Mouse (Mus musculus): Measurements from ENCODE around the gene Kif1b. TPM values are rescaled to one million over a fixed set of nuclear protein-coding genes. Genes with fewer than 3 reads are reported as not detected.

The Kif1b gene
- total and polyA plus RNA-seq, 3 experiments, result 8.8 to 20.2 (median 16.3) TPM

DNA sequence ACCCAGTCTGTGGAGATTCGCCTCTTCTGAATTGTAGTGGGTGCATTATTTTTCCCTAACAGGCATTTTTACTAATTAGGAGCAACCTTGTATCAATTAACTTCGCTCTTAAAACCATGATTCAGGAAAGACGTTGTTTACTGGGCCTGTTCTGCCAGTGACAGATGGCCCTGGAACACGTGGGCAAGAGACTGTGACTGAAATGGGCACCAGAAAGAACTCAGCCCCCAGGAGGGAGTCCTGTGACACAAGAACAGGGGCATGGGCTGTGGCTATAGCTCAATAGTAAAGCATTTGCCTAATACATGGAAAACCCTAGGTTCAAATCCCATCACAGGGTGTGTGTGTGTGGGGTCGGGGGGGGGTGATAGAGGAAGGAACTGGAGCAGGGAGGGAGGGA lies 9.9 kb upstream of the Kif1b start:
- H3K36me3 ChIP-seq (ENCODE audit: control insufficient read depth in 1 of 2, insufficient read depth in 2 of 2, low read length in 2 of 2), result no peaks in the 10 kb centered on the region
- H3K4me3 ChIP-seq (ENCODE audit: control insufficient read depth in 1 of 2, insufficient read depth in 1 of 2, low read depth in 2 of 2, low read length in 2 of 2), result no peak overlapping the region
- H3K4me1 ChIP-seq (ENCODE audit: control insufficient read depth in 1 of 2, insufficient read depth in 2 of 2, low read length in 2 of 2), result no peaks in the 10 kb centered on the region
- H3K9ac ChIP-seq (ENCODE audit: control insufficient read depth, low read depth, low read length, poor library complexity, severe bottlenecking), result no peak overlapping the region
- no peaks in the 10 kb centered on the region for H3K79me2 ChIP-seq (ENCODE audit: control insufficient read depth, insufficient read depth, low read length, poor library complexity)
- no peaks in the 10 kb centered on the region for H3K9me3 ChIP-seq (replicated peaks; ENCODE audit: insufficient read depth, low read length)
- no peaks in the 10 kb centered on the region; a peak in 1 of 4 replicates for H3K27me3 ChIP-seq (ENCODE audit: control insufficient read depth in 1 of 2, insufficient read depth in 2 of 2, low read length in 2 of 2)
- no peak for DNase-seq (ENCODE audit: low read depth, low spot score)
- no peak overlapping the region for H3K27ac ChIP-seq (ENCODE audit: control insufficient read depth, low read depth, low read length)
- TF ChIP-seq TBP (IDR thresholded peaks at IDR 0.05; ENCODE audit: low read depth, low read length) (no peak), EP300 (IDR thresholded peaks at IDR 0.05; ENCODE audit: low read depth in 1 of 2, low read length in 2 of 2) (no peak), ZC3H11A (IDR thresholded peaks at IDR 0.05; ENCODE audit: low read depth, low read length) (no peak), RCOR1 (IDR thresholded peaks at IDR 0.05; ENCODE audit: low read depth, low read length) (no peak), MAZ (IDR thresholded peaks at IDR 0.05; ENCODE audit: low read depth, low read length) (no peak), E2F4 (IDR thresholded peaks at IDR 0.05; ENCODE audit: borderline replicate concordance, low read depth, low read length) (no peak)

DNA sequence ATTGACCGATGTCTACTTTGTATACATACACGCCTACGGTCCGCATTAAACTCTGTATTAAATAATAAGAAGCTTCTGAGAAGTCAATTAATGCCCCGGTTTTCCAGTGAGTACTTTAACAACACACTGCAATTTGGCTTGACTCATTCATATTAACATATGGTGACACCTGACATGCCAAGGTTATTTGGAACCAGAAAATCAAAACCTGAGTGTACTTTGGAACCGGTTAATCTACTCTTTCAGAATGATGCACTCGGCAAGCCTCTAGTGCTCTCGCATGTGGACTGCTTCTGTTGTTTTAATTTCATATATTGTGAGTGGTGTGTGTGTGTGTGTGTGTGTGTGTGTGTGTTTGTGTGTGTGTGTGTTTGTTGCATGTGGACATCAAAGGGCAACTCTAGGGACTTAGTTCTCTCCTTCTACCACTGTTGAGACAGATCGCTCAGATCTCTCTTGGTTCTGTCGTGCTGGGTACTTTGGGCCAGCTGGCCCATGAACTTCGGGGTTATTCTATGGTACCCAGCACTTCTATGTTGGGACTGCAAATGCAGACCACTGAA lies 6.9 kb upstream of the Kif1b start:
- Histone ChIP-seq H3K27me3 (ENCODE audit: control insufficient read depth in 1 of 2, insufficient read depth in 2 of 2, low read length in 2 of 2) (no peaks in the 10 kb centered on the region), H3K4me3 (ENCODE audit: control insufficient read depth in 1 of 2, insufficient read depth in 1 of 2, low read depth in 2 of 2, low read length in 2 of 2) (no peak overlapping the region), H3K9ac (ENCODE audit: control insufficient read depth, low read depth, low read length, poor library complexity, severe bottlenecking) (no peak overlapping the region), H3K36me3 (ENCODE audit: control insufficient read depth in 1 of 2, insufficient read depth in 2 of 2, low read length in 2 of 2) (no peaks in the 10 kb centered on the region), H3K4me1 (ENCODE audit: control insufficient read depth in 1 of 2, insufficient read depth in 2 of 2, low read length in 2 of 2) (0 out of 4 replicates have a peak, but pooled peaks cover 0 to under 1% of the 10 kb centered on the region in 2 experiments), H3K27ac (ENCODE audit: control insufficient read depth, low read depth, low read length) (no peak overlapping the region), H3K9me3 (replicated peaks; ENCODE audit: insufficient read depth, low read length) (no peaks in the 10 kb centered on the region), H3K79me2 (ENCODE audit: control insufficient read depth, insufficient read depth, low read length, poor library complexity) (no peaks in the 10 kb centered on the region)
- TF ChIP-seq ZMIZ1 (IDR thresholded peaks at IDR 0.05; ENCODE audit: low read depth, low read length) (no peak), RCOR1 (IDR thresholded peaks at IDR 0.05; ENCODE audit: low read depth, low read length) (no peak), JUND (IDR thresholded peaks at IDR 0.05; ENCODE audit: low read depth, low read length) (no peak), RAD21 (IDR thresholded peaks at IDR 0.05; ENCODE audit: low read depth, low read length) (no peak), EP300 (IDR thresholded peaks at IDR 0.05; ENCODE audit: low read depth in 1 of 2, low read length in 2 of 2) (no peak), MXI1 (IDR thresholded peaks at IDR 0.05; ENCODE audit: low read depth, low read length) (no peak), TCF12 (IDR thresholded peaks at IDR 0.05; ENCODE audit: low read depth, low read length) (no peak), HCFC1 (IDR thresholded peaks at IDR 0.05; ENCODE audit: low read depth, low read length) (no peak), POLR2AphosphoS2 (IDR thresholded peaks at IDR 0.05; ENCODE audit: low read length) (no peak), MEF2A (IDR thresholded peaks at IDR 0.05; ENCODE audit: extremely low read depth, insufficient replicate concordance, low read depth, low read length, poor library complexity, severe bottlenecking) (no peak), MYC (IDR thresholded peaks at IDR 0.05; ENCODE audit: low read depth, low read length) (no peak)
- no peak for DNase-seq (ENCODE audit: low read depth, low spot score)
